Mouse (Mus musculus) thymus, adult 2 months (tissue): ENCODE data around the gene Capn2.

ENCODE experiments used
- CTCF ChIP-seq: fragments of 200-500 bp; IDR thresholded peaks from 2 replicates; pipeline ENCODE4 v1.5.1; 2012; ENCODE audit warnings: mild to moderate bottlenecking, control low read depth, low read length, moderate library complexity, borderline replicate concordance; ENCODE audit not compliant: control insufficient read depth, poor library complexity, insufficient read depth; ENCODE audit errors: extremely low read depth
- POLR2A ChIP-seq: fragments of 200-500 bp; IDR thresholded peaks from 2 replicates; pipeline ENCODE4 v1.6.1; 2012; ENCODE audit warnings: mild to moderate bottlenecking, low read length, control low read depth, moderate library complexity; ENCODE audit not compliant: control insufficient read depth, poor library complexity, insufficient read depth; ENCODE audit errors: extremely low read depth

DNA sequence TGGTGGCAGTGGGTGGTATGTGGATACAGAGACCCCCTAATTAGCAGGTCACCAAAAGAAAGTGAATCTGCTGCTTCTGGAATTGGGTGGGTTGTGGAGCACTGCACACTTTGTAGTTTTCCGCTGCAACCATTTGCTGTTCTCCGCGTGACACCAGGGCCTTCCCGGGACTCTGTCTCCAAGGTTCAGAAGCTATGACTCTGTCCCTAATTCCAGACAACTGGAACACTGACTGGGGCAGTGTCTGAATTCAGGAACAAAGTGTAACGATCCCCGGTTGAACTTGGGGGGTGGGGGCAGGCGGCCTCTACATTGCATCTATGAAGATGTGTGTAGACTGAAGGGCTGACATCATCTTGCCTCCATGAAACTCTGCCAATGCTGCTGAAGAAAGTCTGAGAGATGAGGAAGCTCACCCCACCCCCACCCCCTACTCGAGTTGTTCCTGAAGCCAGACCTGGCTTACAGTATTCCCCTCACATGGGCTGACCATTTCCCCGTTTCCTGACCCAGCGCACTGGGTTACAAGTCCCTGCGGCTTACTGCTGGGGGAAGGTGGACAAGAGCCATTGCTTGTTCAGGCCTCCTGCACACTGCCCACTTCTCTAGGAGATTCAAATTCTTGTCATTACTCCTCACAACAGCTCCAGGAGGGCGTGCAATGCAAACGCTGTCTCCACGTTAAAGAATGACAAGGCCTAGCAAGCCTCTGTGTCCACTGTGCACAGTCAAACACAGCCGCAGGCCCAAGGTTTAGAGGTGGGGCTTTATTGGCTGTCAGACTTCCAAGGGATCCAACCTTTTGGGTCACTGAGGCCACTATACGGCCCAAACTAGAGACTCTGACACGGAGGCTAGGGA is 22.9 kb downstream of the Capn2 start:
- TF ChIP-seq CTCF (no peak), POLR2A (no peak)
